Mouse (Mus musculus): Measurements from ENCODE around the gene Mrpl46.

The Mrpl46 gene

GRCm38 (mm10) chr7:78782639-78783581 lies at the start of gene Mrpl46, which contains the start of gene Mrps11:
Mrpl46 (minus strand) TSS chr7:78783531.
Mrps11 (plus strand) TSS chr7:78783119.
- peak; percentile 86 for DNase-seq (ENCODE audit: low read depth)

DNA sequence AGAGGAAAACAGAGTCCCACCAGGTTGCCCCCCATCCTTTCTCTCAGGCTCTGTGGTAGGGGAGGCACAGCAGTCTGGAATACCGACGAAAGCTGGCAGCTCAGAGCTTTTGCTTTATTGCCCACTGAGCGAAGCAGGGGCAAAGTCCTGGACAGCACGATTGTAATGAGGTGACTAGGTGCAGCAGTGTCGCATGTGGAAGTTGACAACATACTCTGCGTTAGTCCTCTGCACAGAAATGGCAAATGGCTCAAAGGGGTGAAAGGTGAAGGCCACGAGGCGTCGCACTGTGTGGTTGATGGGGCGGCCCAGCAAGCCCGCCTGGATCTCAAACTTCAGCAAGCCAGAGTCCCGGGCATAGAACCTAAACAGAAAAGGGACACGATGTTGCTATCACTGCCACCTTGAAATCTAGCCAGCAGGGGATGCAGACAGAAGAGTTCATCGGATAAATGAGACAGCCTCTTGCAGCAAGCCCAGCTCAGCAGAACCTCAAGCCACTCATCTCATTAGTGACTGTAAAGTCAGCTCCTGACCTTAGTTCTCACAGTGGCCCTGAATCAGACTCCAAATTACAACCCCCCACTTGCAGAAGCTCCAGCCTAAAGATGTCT lies 44.5 kb upstream of the Mrpl46 start:
- no peak for DNase-seq (ENCODE audit: low read depth)

GRCm38 (mm10) chr7:78826682-78827385 lies 43.5 kb upstream of the Mrpl46 start:
- peak; percentile 27 for DNase-seq (ENCODE audit: low read depth)

DNA sequence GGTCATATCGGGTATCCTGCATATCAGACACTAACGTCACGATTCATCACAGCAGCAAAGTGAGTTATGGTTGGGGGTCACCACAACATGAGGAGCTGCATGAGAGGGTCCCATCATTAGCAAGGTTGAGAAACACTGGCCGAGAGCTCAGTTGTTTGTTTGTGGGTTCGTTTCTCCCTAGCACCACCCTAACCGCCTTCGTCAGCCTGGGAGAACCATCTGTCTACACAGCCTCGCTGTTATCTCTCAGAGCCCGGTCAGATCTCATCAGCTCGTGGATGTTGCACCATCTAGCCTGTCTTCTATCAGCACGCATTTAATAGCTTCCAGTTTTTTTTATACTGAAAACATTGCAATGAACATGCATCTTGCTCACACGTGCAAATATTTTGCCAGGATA lies 35.0 kb upstream of the Mrpl46 start:
- DNase-seq (ENCODE audit: low read depth), result no peak

- no peak for DNase-seq (ENCODE audit: low read depth)
Measured at GRCm38 (mm10) chr7:78814766-78815165, 31.4 kb upstream of the Mrpl46 start.

- no peak for DNase-seq (ENCODE audit: low read depth)
Measured at GRCm38 (mm10) chr7:78813791-78814190, 30.5 kb upstream of the Mrpl46 start.

DNA sequence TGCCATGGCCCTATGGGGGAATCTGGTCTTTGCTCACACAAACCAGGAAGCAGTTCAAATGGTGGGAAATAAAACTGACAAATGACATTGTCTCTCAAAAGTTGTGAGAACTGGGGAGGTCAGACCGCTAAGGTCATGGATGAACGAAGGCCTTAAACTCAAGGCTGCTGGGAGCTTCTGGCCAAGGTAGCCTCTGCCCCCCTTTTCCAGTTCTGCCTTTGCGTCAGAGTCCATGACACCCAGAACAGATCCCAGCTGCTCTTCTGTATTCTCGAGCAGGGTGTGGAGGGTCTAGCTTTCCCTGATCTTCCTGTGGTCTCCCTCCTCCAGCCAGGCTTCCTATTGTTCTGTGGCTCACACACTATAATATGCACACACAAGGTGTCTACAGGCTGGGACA lies 23.9 kb upstream of the Mrpl46 start:
- DNase-seq (ENCODE audit: low read depth), result no peak

- DNase-seq (ENCODE audit: low read depth), result peak; percentile 57
Measured at GRCm38 (mm10) chr7:78803841-78804240, 20.5 kb upstream of the Mrpl46 start.

DNA sequence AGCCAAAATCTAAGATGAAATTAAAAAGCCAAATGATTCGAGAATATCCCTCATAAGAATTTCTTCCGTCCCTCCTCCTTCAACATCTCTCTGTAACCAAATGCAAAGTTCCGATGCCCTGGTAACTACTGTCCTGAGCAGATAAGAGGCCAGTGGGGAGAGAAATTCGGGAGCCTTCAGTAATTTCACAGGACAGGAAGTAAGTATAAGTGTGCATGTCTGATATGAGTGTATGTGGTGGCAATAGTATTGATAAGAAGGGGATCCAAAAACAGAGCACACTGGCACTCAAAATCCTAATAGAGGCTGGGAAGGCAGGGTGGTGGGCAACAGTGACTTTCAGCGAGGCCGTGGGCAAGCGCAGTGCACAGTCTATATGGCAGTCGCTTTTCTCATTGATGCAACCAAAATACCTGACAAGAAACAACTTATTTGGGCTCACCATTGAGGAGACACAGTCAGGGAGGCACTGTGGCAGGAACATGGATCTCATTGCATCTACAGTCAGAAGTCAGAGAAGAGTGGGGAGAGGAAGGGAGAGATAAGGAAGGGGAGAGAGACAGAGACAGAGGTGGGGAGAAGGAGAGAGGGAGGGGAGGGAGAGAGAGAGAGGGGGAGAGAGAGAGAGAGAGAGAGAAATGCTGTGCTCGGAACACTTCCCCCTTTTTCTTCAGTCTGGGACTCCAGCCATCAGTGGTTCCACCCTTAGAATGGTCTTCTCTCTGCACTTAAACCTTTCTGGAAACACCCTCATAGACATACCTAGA lies 16.6 kb upstream of the Mrpl46 start:
- DNase-seq (ENCODE audit: low read depth), result peak; percentile 56

GRCm38 (mm10) chr7:78797843-78798455 lies 14.6 kb upstream of the Mrpl46 start:
- DNase-seq (ENCODE audit: low read depth), result no peak

DNA sequence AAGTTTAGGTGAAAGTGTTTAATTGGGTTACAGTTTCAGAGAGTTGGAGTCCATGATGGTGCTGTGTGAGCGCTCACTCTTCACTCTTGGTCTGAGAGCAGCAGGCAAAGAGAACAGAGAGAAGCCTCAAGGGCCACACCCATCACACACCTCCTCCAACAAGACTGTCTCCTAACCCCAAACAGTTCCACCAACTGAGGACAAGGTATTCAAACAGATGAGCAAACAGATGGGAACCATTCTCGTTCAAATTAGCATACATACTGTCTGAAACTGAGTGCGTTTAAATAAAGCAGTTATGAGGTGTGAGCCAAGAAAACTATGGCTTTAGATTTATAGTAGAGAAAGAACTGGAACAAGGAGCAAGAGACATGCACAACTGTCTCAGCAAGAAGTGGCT lies 13.3 kb upstream of the Mrpl46 start:
- DNase-seq (ENCODE audit: low read depth), result no peak

DNA sequence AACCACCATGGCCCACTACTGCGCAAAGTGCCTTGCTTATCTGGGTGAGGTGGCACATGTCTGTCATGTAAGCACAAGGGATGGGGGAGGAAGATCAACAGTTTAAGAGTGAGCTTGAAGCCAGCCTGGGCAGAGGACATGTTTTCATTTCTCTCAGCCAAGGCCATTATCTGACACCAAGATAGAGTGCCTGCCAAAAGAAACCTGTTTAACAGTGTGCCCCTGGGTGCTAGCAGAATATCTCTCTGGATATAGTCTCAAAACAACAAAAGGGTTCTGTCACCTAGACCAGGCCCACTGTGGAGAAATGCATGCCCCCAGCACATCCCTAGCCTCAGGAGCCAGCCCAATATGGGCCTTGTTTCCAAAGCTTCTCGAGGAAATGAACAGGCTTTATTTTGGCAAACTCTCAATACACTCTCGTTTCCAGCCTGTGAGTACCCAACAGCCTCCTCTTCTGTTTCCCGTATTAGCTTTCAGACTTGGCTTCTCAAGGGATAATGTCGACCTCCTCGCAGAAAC lies 11.3 kb upstream of the Mrpl46 start:
- DNase-seq (ENCODE audit: low read depth), result no peak

DNA sequence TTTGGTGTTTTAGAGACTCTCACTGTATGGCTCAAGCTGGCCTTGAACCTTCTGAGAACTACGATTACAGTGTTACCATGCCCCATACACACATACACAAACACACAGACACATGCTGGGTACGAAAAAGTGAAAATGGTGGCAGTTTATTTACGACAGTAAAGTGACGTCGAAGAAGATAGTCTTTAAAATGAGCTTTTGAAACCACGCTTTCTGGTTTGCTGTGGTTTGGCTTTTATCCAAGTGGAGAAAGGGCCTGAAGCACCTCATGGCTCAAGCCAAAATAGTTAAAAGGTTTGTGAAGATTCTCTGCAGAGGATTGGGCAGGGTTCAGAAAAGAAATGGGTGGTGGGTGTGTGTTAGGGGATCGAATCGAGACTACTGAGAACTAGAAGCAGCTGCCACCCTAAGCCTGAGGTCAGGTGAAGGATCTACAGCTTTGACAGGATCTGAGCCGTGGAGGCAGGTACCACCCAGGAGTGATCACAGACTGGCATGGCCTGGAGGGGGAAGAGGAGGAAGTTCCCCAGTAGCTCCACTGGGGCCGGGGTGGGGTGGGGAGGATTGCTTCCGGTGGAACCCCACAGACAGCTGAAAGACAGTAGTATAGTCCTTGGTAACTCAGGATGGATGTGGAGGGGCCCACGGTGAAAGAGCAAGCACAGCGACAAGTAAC lies 10.7 kb upstream of the Mrpl46 start:
- DNase-seq (ENCODE audit: low read depth), result peak; percentile 33

- peak; percentile 80 for DNase-seq (ENCODE audit: low read depth)
Measured at GRCm38 (mm10) chr7:78791359-78792222, 8.3 kb upstream of the Mrpl46 start.

DNA sequence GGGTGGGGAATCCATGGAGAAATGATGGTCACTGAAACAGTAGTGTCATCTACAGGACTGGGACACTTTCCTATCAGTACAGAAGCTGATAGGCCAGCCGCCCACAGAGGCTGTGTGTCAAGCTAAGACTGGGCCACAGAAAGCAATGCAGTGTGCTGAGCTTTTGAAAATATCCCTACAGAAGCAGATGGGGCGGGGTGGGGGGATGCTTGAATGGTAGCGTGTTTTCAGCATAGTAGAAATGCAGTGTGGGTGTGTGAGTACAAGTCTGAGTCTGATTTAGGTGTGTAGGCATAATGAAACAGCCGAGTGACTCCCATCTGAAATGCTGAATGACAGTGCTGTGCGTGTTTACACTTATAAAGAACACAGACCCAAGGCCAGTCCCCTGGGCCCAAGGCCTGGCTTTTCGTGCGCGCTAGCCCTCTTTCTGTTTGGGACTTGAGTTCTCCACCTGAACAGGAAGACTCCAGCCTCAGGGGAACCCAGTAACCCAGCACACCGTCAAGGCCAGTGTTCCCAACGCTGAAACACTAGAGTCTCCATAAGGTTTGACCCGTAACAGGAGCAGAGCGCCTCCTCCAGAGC lies 4.6 kb upstream of the Mrpl46 start:
- no peak for DNase-seq (ENCODE audit: low read depth)

DNA sequence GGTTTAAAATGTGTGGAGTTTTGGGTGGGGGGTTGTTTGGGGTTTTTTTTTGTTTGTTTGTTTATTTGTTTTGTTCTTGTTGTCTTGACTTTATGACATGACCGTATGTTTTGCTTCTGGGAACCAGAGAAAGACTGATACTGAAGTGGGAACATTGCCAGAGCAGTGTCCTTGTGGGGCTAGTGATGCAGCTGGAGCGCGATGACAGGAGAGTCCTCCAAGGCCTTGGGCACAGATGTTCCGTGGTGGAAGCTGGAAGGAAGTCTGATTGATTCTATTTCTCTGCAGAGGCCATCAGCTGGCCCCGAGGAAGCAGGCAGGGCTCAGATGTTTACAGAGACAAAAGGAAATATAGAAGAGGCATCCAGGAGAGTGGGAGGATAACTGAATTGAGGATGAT lies 2.6 kb upstream of the Mrpl46 start:
- DNase-seq (ENCODE audit: low read depth), result no peak

- DNase-seq (ENCODE audit: low read depth), result no peak
Measured at GRCm38 (mm10) chr7:78778741-78779140, 4.6 kb downstream of the Mrpl46 start.

GRCm38 (mm10) chr7:78770936-78771335 lies 12.4 kb downstream of the Mrpl46 start:
- DNase-seq (ENCODE audit: low read depth), result no peak

- no peak for DNase-seq (ENCODE audit: low read depth)
Measured at GRCm38 (mm10) chr7:78769075-78769652, 14.2 kb downstream of the Mrpl46 start.
